8 mouse cellular contexts compared by ENCODE assay signal in genomic region chr5:91464876-91465508, GRCm38 (mm10). TPM values are rescaled to one million over a fixed set of nuclear protein-coding genes. Genes with fewer than 3 reads are reported as not detected.
DNase-seq lines count a peak whose midpoint lies in the region; ATAC-seq and TF ChIP-seq lines count a peak whose summit lies in the region.

No protein-coding gene starts in this region.

- peak; percentile 78 for TF ChIP-seq CTCF in gastrocnemius, adult 2 months (IDR thresholded peaks at IDR 0.05)

- ATAC-seq in hindbrain, embryonic 15.5 days (ENCODE audit: low FRiP score, low read depth) = peak; percentile 91

- H3K9me3 ChIP-seq in hindbrain, embryonic 15.5 days = no peaks in the 10 kb centered on the region

- H3K4me1 ChIP-seq in hindbrain, embryonic 15.5 days (replicated peaks) = no peaks in the 10 kb centered on the region

- intact Hi-C loops in gastrocnemius, adult 2 months (cut with DNase I) = loop anchor here (2.0 to 5.0 kb wide), 2 partner anchors 487 to 538 kb away; no protein-coding TSS in a partner anchor
- intact Hi-C loops in left cerebral cortex, postnatal 14 days (cut with DNase I) = loop anchor here (5.0 to 10.0 kb wide), 3 partner anchors 397 to 540 kb away; no protein-coding TSS in a partner anchor

- no peaks in the 10 kb centered on the region for H3K36me3 ChIP-seq in hindbrain, embryonic 15.5 days

- 46% methylated on average over 4 of the region's 4 CpGs for WGBS in hindbrain, embryonic 15.5 days

- H3K27me3 ChIP-seq in hindbrain, embryonic 15.5 days = no peaks in the 10 kb centered on the region

- H3K4me3 ChIP-seq in gastrocnemius, adult 2 months = no peak overlapping the region
- H3K4me3 ChIP-seq in hindbrain, embryonic 15.5 days = no peak overlapping the region

- DNase-seq in gastrocnemius, adult 2 months = no peak
- DNase-seq in gastrocnemius, postnatal 25 days = no peak
- peak; percentile 37 for DNase-seq in MEL-GATA-1-ER (ENCODE audit: extremely low read depth, low read depth)
- peak; percentile 47 for DNase-seq in embryo, embryonic 9.5 days (ENCODE audit: extremely low spot score)
- DNase-seq in left cerebral cortex, postnatal 14 days (ENCODE audit: low spot score in 2 of 2) = peak; percentile 59 to 74
- peak; percentile 43 for DNase-seq in naive thymus-derived CD4-positive, alpha-beta T cell, adult 2 months (ENCODE audit: low read depth)
- DNase-seq in thymus, postnatal 4 days = peak; percentile 48

- H3K9ac ChIP-seq in hindbrain, embryonic 15.5 days = no peak overlapping the region

- no peak overlapping the region for H3K27ac ChIP-seq in gastrocnemius, adult 2 months
- no peak overlapping the region for H3K27ac ChIP-seq in hindbrain, embryonic 15.5 days (replicated peaks)

- no peak overlapping the region for H3K4me2 ChIP-seq in hindbrain, embryonic 15.5 days

RNA-seq across cellular contexts. Expression of gene Parm1, which starts 52.4 kb away (rescaled TPM):
- total RNA-seq in gastrocnemius, adult 2 months (2021) = 10 to 100 TPM; 13.1 to 19.9 TPM
- total RNA-seq in gastrocnemius, postnatal 25 days (2021) = 1 to 10 TPM; 6.5 to 9.4 TPM
- 6.1 and 6.8 TPM in 2 replicates for polyA plus RNA-seq in hindbrain, embryonic 15.5 days (2015; fragmentation: Nextera tagmentation; extraction: Ambion mirVana)
- 10 to 100 TPM; 36.6 to 43.7 TPM for total RNA-seq in left cerebral cortex, postnatal 14 days (2021)

Comparison
In these comparisons a context has a peak if more than half of its experiments do, and no peak if none do; other contexts are left out.
1. DNase-seq: peak in MEL-GATA-1-ER (single experiment), embryo, embryonic 9.5 days (single experiment), left cerebral cortex, postnatal 14 days (2 of 2), naive thymus-derived CD4-positive, alpha-beta T cell, adult 2 months (single experiment) and thymus, postnatal 4 days (single experiment); none in gastrocnemius, adult 2 months (single experiment) and gastrocnemius, postnatal 25 days (single experiment).